8 mouse cellular contexts compared by ENCODE assay signal in the genomic region with DNA sequence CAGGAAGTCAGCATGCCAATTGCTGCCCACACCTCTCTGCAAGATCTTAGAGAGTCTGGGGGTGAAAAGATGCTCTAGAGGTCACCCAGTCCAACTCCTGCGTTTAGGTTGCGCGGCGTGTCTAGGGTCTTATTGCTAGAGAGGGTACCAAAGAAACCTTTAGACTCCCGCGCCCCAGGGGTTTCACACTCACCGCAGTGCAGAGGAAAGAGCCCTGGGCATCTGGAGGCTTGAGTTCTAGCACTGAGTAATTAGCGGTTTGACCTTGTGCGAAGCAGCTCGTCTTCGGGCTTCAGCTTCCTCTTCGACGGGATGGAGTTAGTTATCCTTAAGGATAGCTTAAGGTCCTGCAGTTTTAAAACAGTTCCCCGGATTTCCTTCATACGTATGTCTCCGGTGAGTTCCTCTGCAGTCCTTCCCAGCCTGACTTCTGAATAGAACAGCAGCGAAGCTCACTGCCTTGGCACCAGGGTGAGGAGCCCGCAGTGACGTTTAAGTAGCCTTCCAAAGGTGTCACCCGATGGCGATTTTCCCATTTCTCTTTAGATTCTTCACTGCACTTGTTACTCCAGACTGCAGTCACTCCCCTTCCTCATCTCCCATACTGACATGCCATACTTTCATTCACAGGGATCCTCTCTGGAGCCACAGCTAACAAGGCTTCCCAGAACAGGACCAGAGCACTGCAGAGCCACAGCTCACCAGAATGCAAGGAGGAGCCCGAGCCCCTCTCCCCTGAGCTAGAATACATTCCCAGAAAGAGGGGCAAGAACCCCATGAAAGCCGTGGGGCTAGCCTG. TPM values are rescaled to one million over a fixed set of nuclear protein-coding genes. Genes with fewer than 3 reads are reported as not detected.
DNase-seq lines count a peak whose midpoint lies in the region; ATAC-seq lines count a peak whose summit lies in the region.

No protein-coding gene starts in this region.

- WGBS in heart, embryonic 16.5 days, result 3% methylated on average over 23 of the region's 23 CpGs
- WGBS in midbrain, embryonic 10.5 days, result 6% methylated on average over 23 of the region's 23 CpGs

- H3K4me3 ChIP-seq in heart, embryonic 16.5 days (ENCODE audit: low read length), result peak overlapping the region; percentile 93
- H3K4me3 ChIP-seq in midbrain, embryonic 10.5 days, result peak overlapping the region; percentile 78

- H3K27me3 ChIP-seq in heart, embryonic 16.5 days (ENCODE audit: control insufficient read depth, insufficient read depth, low read length), result no peaks in the 10 kb centered on the region
- no peaks in the 10 kb centered on the region for H3K27me3 ChIP-seq in midbrain, embryonic 10.5 days (ENCODE audit: low read depth, poor library complexity, severe bottlenecking)

- peak overlapping the region; percentile 69 for H3K4me2 ChIP-seq in heart, embryonic 16.5 days (ENCODE audit: low read depth, low read length)

- peaks cover 55% of the 10 kb centered on the region for H3K4me1 ChIP-seq in heart, embryonic 16.5 days (ENCODE audit: control insufficient read depth, insufficient read depth, low read length)
- peaks cover 25% of the 10 kb centered on the region for H3K4me1 ChIP-seq in midbrain, embryonic 10.5 days

- peaks cover 39% of the 10 kb centered on the region for H3K36me3 ChIP-seq in heart, embryonic 16.5 days (ENCODE audit: control insufficient read depth, insufficient read depth)
- peaks cover 51% of the 10 kb centered on the region for H3K36me3 ChIP-seq in midbrain, embryonic 10.5 days

- DNase-seq in cerebellum, adult 11-12 months, result peak; percentile 68
- no peak for DNase-seq in cerebellum, adult 18-20 months
- peak; percentile 40 to 45 for DNase-seq in right cerebral cortex, adult 2 months (ENCODE audit: low spot score in 2 of 2)
- DNase-seq in right cerebral cortex, postnatal 10 days (ENCODE audit: low spot score in 2 of 2), result no peak
- DNase-seq in midbrain, embryonic 10.5 days (ENCODE audit: low spot score), result no peak
- DNase-seq in thymus, postnatal 25 days, result no peak

- peak overlapping the region; percentile 93 for H3K9ac ChIP-seq in heart, embryonic 16.5 days (ENCODE audit: low read length)

- no peaks in the 10 kb centered on the region for H3K9me3 ChIP-seq in heart, embryonic 16.5 days (replicated peaks; ENCODE audit: control insufficient read depth, low read length)
- no peaks in the 10 kb centered on the region for H3K9me3 ChIP-seq in midbrain, embryonic 10.5 days (replicated peaks)

- ATAC-seq in heart, embryonic 16.5 days (replicated peaks; ENCODE audit: extremely low read depth, insufficient read depth, low FRiP score), result no peak
- no peak for ATAC-seq in activated CD4-positive, CD25-positive, alpha-beta regulatory T cell, adult 4 months

- H3K27ac ChIP-seq in heart, embryonic 16.5 days (ENCODE audit: low read length), result peak overlapping the region; percentile 79
- peak overlapping the region; percentile 78 for H3K27ac ChIP-seq in midbrain, embryonic 10.5 days (replicated peaks)

RNA-seq across cellular contexts. Expression of a gene that starts 0.7 kb away (rescaled TPM):
- polyA plus RNA-seq in heart, embryonic 16.5 days (2015; fragmentation: Nextera tagmentation; extraction: Ambion mirVana), result 314 and 324 TPM in 2 replicates
- polyA plus RNA-seq in midbrain, embryonic 10.5 days (2016; fragmentation: Nextera tagmentation; extraction: Ambion mirVana), result 99.5 and 107 TPM in 2 replicates
- polyA plus RNA-seq in activated CD4-positive, CD25-positive, alpha-beta regulatory T cell, adult 4 months (2017; shearing (Covaris generic)), result 10 to 100 TPM; 80.2 to 97.8 TPM

RNA-seq across cellular contexts. Expression of a gene that starts 0.9 kb away (rescaled TPM):
- 214 and 223 TPM in 2 replicates for polyA plus RNA-seq in heart, embryonic 16.5 days (2015; fragmentation: Nextera tagmentation; extraction: Ambion mirVana)
- polyA plus RNA-seq in midbrain, embryonic 10.5 days (2016; fragmentation: Nextera tagmentation; extraction: Ambion mirVana), result 241 and 246 TPM in 2 replicates
- polyA plus RNA-seq in activated CD4-positive, CD25-positive, alpha-beta regulatory T cell, adult 4 months (2017; shearing (Covaris generic)), result 100 to 1,000 TPM; 139 to 184 TPM

RNA-seq across cellular contexts. Expression of a gene that starts 7.1 kb away (rescaled TPM):
- polyA plus RNA-seq in heart, embryonic 16.5 days (2015; fragmentation: Nextera tagmentation; extraction: Ambion mirVana), result 0.22 and 0.30 TPM in 2 replicates
- polyA plus RNA-seq in midbrain, embryonic 10.5 days (2016; fragmentation: Nextera tagmentation; extraction: Ambion mirVana), result 0.25 TPM in 2 replicates
- polyA plus RNA-seq in activated CD4-positive, CD25-positive, alpha-beta regulatory T cell, adult 4 months (2017; shearing (Covaris generic)), result under 1 TPM in 1 of 2 experiments, not detected in 1; 0.32 TPM

RNA-seq across cellular contexts. Expression of a gene that starts 20.0 kb away (rescaled TPM):
- polyA plus RNA-seq in heart, embryonic 16.5 days (2015; fragmentation: Nextera tagmentation; extraction: Ambion mirVana), result 51.2 and 51.4 TPM in 2 replicates
- 8.6 TPM in 2 replicates for polyA plus RNA-seq in midbrain, embryonic 10.5 days (2016; fragmentation: Nextera tagmentation; extraction: Ambion mirVana)
- polyA plus RNA-seq in activated CD4-positive, CD25-positive, alpha-beta regulatory T cell, adult 4 months (2017; shearing (Covaris generic)), result 10 to 100 TPM; 13.1 to 16.1 TPM

RNA-seq across cellular contexts. Expression of a gene that starts 49.5 kb away (rescaled TPM):
- polyA plus RNA-seq in heart, embryonic 16.5 days (2015; fragmentation: Nextera tagmentation; extraction: Ambion mirVana), result 415 and 472 TPM in 2 replicates
- 353 and 368 TPM in 2 replicates for polyA plus RNA-seq in midbrain, embryonic 10.5 days (2016; fragmentation: Nextera tagmentation; extraction: Ambion mirVana)
- 100 to 1,000 TPM; 749 to 764 TPM for polyA plus RNA-seq in activated CD4-positive, CD25-positive, alpha-beta regulatory T cell, adult 4 months (2017; shearing (Covaris generic))

Comparison
In these comparisons a context has a peak if more than half of its experiments do, and no peak if none do; other contexts are left out.
1. DNase-seq: peak in cerebellum, adult 11-12 months (single experiment) and right cerebral cortex, adult 2 months (2 of 2); none in cerebellum, adult 18-20 months (0 of 2), right cerebral cortex, postnatal 10 days (0 of 2), midbrain, embryonic 10.5 days (single experiment) and thymus, postnatal 25 days (single experiment).